Mouse (Mus musculus) T-helper 1 cell (primary cell): ENCODE data around the gene Fyn.

ENCODE experiments used
- in situ Hi-C: fragments of 300-600 bp; cut with MboI, MseI; formaldehyde crosslinking; loops from one replicate; pipeline ENCODE4 v1.15.1; 2025; ENCODE audit warnings: high pct_unique_total_duplicates

Gene Fyn

DNA sequence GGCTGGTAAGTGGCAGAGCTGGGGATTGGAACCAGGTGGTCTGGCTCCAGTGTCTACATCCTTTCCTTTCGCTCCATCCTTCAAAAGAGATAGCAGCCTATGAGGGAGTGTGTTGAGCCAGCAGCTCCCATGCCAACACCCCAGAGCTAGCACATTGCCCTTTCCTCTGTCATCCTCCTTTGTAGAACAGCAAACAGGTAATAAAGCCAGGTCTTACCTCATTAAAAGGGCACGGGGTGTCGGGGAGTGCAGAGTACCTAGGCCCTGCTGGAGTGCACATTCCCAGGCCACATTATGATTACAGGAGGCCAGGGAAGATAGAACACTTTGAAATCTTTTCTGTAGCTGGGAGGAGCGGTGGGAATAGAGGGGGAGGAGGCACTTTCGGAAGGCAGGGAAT, 8.6 kb downstream of the Fyn start:
- in situ Hi-C loops: loop anchor here (10.0 kb wide), 1 partner anchor 78 kb away; no protein-coding TSS in a partner anchor

DNA sequence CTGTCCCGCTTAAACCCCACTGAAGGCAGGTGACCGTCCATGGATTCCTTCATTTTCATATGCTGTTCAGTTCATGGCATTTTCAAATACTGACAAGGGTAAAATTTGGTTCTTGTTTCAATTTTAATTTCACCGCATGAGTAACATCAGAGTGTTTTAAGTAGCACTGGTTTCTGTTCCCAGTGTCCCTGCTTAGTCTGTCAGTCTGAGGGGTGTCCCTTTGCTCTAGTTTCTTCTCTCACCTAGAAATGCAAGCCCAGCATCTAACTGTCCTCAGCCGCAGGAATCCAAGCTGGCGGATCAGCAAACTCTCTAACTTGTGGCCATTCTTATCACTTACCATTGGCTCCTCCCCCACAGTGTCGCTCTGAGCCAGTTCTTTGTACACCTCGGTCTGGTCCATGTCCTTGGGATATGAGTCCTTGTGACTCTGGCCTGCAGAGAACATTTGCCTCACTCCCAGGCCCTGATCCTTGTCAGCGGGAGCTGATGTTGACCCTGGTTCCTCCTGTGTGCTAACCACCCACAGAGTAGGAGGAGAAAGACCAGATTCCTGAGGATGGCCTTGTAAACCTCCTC, 9.5 kb downstream of the Fyn start:
- in situ Hi-C loops: loop anchor here (10.0 kb wide), 1 partner anchor 77 kb away; no protein-coding TSS in a partner anchor

DNA sequence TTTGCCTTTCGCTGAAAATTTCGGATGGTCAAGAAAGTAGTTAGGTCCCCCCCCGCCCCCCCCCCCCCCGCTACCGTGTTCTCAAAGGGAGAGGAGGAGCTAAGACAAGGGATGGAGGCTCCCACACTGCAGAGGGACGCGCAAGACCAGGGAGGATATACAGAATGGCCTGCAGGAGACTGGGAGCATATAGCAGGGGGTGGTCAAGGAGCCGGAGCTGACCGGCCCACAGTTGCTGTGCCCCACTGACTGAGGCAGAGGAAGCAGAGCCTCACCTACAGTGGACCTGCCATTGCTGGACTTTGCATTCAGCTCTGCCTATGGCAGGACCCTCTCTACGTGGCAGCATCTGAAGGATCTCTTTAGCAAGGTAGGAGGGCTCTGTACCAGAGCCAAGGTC, 10.6 kb downstream of the Fyn start:
- in situ Hi-C loops: loop anchor here (10.0 kb wide), 1 partner anchor 76 kb away; no protein-coding TSS in a partner anchor

DNA sequence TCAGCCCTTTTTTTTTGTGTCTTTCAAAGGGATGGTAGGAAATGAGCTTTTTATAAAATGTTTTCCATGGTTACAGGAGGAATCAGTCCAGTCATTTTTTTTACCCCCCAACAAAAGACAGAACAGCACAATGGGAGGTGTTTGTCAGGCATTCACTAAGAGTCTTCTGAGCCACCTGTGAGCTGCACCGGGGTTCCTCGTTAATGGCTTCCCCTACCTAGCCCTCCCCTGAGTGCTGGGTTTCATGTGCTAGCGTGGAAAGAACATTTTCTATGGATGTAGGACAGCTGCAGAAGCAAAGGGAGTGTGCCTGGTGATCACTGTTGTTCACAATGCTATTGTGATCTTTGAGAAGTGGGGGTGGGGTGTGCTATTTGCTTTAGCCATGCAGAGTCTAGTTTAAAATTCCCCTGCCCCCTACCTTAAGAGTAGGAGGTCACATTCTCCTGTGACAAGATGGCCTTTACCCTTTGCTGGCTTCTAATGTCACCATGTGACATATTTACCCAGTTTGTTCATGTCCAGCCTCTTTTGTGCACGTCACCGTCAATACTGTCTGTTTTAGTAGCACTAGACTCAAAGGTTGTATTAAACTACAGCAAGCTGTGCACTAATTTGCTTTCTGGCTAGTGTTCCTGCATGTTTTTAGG, 11.2 kb downstream of the Fyn start:
- in situ Hi-C loops: loop anchor here (10.0 kb wide), 1 partner anchor 75 kb away; no protein-coding TSS in a partner anchor

DNA sequence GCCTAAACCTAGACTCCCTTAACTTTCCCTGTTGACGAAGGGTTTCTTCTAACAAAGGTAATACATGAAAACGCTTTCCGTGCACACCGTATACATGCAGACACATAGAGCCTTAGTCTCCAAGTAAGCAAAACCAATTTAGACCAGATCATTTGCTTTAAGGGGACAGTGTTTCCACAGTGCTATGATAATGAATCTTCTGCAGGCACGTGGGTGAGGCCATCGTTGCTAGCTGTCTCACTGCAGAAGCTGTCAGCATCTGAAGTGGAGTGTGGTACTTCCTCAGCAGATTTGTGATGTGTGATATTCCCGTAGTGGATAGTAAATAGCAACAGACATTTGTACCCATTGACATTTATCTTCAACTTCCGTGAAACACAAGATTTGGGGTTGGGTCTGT, 16.6 kb downstream of the Fyn start:
- in situ Hi-C loops: no loop called here

DNA sequence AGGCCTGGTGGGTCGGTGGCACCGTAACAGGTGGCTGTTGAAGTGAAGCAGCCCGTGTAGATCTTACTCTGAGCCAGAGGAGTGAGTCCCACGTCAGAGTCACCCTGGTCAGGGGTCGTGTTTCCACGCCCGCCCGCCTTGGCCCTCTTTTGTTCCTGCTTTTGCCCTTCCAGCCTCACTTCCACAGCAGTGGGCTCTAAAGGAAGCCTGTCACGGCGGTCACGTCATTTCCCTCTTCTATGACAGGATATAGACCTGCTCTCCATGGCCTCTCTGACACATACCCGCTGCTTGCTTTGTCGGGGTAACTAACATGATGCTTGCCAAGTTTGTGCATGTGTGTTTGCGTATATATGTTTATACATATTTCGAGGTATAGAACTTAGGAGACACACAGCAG, 17.5 kb downstream of the Fyn start:
- in situ Hi-C loops: no loop called here

DNA sequence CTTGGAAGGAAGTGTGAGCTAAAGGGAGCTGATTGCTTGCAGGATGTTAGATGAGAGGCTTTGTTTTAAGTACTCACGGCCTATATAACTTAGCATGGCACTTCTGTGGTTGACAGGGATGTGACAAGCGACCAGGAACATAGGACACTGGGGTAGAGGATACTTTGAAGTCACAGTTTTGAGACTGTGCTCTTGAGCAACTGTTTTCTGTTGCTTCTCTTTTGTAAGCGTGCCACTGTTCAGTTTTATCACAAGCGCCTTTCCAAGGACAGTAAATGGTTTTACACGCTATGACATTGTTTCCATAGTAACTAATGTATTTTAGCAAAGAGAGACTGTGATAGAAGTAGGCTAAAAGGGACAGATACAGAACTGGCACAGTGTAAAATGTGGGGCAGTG, 18.4 kb downstream of the Fyn start:
- in situ Hi-C loops: no loop called here

DNA sequence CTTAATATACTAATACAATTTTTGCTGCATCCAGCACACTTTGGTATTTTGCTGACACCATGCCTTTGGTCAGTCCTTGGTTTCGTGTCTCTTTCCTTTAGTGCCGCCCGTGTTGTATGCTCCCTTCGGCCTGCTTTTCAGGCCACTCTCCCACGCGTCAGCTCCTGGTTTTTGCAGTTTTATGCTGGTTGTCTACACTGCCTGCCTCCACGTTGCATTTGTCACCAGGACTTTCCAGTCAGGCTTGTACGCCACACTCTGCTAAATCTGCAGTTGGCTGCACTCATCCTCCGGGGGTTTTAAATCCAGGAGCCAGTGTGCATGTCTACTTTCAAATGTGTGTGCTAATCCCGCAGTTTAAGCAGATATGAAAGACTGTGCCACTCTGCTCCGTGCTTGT, 18.9 kb downstream of the Fyn start:
- in situ Hi-C loops: no loop called here

DNA sequence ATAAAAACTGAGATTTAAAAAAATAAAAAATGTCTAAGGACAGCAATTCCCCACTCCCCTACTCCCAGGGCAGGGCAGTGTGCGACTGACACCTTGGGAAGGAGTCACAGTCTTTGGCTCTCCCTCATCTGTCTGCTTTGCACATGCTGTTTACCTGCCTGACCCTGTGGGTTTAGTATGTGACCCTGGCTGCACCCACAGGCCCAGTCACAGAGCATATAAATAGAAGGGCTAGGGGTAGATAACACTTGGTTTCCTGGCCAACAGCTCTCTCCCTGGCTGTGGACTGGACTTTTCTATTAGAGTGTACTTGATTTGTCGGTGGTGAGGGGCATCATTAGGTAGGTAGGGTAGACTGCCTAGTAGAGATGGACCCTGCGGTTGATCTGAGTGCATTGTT, 19.5 kb downstream of the Fyn start:
- in situ Hi-C loops: no loop called here

DNA sequence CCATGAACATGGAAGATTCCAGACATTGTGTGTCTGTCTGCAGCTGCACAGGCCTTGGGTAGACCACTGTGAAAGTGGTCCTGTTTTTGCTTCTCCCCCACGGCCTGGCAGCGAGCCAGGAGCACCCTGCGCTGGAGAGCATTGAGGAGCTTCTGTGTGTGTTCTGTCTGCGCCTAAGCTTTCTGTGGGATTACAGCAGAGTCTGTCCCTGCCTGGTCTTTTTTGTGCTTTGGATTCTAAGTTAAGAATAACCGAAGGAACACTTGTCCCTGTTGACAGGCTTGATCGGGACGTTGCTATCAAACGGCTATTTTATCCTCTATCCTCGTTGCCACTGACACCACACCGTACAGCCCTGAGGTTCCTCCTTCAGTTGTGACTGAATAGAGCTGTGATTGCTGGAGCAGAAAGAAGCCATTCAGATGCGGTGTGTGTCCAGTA, 20.8 kb downstream of the Fyn start:
- in situ Hi-C loops: no loop called here

DNA sequence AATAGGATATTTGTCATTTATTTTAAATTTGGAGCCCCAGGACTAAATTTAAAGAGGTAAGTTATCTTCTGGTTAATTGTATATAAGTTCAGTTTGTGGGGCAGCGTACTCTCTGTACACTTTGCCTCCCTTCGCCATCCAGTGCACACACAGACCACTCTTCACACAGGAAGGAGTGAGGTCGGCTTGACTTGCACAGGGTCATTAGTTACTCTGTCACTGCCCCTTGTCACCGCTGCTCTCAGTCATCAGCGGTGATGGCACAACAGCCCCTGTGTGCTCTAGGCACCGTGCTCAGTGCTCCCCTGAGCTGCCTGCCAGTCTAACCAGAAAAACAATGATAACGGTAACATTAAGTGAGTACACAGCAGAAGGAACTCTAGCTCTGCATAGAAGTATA, 21.9 kb downstream of the Fyn start:
- in situ Hi-C loops: no loop called here

DNA sequence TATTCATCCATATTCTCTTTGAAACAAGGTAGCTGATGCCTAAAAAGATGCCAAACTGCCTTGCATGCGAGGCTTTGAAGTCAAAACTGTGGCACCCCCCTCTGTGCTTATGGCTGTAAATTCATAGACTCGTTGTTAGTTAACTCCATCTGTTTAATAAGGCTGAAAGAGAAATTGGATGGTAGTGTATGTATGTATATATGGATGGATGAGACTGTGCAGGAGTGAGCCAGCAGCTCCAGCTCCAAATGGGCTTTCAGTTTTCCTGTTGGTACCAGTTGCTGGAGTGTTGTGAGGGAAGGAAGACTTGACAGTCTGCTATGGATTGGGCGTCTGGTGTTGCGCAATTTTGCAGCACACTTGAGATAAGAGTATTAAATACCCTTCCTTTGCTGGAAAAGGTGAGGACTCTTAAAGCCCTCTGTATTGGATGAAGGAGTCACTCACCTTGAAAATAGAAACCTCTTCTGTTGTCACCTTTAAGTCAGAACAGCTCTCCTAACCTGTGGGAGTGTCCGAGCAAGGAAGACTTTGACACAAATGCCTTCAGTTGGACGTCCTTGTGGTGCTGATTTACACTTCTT, 24.3 kb downstream of the Fyn start:
- in situ Hi-C loops: no loop called here

DNA sequence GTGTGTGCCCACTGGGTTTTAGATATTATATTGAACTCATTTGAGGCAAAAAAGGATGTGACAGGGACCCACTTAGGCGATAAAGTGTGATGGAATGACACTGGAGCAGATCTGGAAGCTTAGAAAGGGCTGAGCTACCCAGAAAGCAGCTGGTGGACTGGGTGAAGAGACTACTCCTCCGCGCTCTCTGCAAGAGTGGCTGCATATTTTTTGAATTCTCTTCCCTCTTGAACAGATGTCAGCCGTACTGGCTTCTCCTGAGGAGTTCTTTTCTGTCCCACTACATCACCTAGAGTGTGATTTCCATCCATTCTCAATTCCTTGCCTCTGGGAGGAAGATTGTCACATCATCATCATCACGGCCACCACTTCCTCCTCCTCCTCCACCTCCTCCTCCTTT, 26.9 kb downstream of the Fyn start:
- in situ Hi-C loops: no loop called here

DNA sequence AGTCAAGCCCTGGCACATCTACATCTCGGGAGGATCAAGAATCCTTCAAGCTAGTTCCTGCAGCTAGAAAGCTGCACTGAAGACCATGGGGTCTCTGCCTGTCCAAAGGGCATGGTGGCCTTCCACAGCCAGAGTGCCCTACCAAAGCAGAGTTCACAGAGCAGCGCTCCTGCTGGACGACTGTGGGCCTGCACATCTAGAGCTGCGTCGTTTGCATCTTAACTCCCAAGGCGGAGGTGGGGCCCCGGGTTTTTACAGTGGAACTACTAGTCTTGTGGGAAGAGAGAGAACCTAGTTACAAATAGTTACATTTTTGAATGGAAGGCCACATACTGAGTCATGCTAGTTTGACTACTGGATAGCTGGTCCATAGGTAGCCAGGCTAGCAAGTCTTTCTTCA, 30.3 kb downstream of the Fyn start:
- in situ Hi-C loops: no loop called here

DNA sequence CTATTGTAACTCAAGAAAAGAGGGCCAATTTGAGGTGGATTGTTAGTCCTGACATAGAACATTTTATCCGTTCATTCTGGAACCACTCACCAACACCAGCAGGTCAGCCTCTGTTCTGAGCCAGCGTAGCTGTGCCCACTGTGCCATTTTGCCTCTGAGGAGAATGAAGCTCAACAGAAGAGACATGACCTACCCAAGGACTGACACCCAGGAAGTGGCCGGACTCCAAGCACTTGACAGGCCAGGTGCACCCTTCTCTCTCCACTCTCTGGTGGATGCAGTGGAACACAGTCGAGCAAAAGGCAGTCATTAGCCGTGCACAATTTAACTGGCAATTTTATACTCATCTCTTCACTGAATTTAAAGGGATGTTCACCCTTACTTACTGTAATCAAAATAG, 31.5 kb downstream of the Fyn start:
- in situ Hi-C loops: no loop called here

DNA sequence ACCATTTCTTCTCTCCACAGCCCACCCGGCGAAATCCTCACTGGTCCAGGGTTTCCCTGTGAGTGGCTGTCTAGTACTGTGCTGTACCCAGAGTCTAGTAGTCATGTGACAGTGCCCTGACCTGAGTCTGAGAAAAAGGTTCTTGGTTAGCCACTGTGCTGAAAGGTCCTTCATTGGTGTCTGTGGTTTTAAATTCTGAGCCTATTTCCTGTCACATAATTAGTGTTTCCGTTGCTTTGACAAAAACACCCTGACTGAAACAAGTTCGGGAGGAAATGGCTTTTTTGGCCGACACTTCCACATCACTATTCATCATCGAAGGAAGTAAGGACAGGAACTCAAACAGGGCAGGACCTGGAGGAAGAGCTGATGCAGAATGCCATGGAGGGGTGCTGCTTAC, 33.8 kb downstream of the Fyn start:
- in situ Hi-C loops: no loop called here

DNA sequence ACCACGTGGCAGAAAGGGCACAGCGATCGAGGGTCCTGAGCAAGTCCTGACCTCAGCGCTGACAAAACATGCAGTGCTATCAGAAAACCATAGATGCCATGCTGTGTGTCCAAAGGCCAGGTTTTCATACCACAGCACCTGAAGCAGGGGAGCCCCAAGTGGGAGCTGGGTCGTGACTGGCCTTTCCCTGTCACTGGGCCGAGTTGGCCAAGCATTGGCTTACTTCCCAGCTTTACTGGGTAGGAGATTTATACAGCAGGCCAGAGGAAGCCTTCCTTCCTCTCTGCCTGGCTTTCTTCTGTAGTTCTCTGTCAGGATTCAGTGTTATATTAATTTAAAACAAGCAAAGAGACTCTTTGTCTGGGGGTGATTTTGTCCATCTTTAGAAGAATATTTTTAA, 35.1 kb downstream of the Fyn start:
- in situ Hi-C loops: no loop called here

DNA sequence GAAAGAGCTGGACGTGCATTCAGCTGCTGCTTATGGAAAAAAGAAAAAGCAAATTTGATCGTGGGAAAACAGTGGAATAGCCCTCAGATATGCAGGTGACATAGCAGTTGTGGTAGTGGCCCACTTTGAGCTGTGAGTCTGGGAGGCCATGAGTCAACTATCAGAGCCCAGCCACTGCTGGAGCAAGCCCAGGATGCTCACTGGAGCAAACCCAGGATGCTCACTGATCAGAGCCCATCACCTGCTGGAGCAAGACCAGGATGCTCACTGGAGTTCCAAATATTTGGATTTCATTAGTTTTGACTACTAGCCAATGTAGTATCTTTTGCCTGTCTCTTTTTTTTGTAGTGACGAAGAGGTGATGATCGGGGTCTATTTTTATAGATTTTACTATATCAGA, 35.5 kb downstream of the Fyn start:
- in situ Hi-C loops: no loop called here

DNA sequence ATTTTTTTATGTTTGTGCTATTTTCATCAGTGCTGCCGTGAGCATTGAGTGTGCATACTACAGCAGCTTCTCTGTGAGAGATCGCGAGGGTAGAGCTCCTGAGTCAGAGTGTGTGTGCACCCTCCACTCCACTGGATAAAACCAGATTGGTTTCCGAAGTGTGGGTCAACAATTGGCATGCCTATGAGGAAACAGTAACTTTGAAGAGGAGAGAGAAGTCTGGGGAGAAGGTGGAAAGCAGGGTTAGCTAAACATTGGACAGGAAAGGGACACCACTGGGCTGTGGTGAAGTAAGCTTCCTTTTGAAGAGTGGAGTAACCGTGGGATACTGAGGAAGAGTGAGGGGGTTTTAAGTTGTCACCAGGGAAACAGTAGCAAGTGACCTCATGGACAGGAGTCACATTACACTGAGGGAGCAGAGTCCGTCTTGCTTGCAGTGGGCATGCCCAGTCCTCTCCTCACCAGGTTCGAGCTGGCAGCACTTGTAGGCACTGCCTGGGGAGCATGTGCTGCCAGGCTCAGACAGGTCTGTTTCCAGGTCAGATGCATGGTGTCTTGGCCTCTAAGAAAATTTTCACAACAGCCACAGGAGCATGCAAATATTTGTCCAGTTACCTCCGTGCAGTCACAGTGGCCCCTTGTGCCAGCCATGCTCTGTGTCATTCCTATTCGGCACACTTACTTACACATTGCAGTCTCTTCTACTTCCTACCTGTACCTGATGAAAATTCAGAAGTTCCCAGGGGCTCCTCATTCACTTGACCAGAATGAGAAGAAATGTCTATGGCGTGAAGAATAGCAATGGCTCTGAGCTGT, 37.5 kb downstream of the Fyn start:
- in situ Hi-C loops: no loop called here

DNA sequence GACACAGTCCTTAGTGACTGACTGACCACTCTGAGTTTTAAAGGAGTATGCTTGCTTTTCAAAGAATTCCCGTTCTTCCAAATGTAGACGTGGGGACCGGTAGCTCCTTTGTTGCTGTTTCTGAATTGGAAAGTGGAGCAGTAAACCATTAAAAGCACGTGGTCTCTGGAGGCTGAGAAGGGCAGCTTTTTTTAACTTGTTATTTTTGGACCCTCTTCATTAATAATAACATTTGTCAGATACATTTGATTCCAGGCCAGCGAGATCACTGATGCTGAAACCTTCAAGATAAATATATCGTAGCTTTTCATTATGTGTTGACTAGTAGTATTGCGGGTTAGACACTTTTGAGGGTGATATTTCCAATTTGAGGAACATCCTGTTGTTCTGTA, 38.1 kb downstream of the Fyn start:
- in situ Hi-C loops: no loop called here

DNA sequence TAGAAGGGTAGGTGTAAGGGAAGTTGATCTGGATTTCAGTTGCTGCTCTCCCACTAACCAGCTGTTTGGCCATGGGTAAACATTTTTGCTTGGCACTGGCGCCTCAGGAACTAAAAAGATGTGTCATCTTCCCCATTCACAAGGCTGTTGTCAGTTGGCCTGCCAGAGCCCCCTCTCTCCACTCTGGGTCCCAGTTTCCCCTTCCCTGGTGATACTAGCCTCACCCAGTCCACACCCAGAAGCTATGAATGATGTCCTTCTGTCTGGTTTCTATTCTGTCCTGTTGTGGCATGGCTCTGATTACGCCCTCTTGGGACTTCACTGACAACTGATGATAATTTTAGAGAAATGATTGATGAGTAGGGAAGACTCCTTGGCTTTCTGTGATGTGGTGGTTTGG, 38.9 kb downstream of the Fyn start:
- in situ Hi-C loops: no loop called here

DNA sequence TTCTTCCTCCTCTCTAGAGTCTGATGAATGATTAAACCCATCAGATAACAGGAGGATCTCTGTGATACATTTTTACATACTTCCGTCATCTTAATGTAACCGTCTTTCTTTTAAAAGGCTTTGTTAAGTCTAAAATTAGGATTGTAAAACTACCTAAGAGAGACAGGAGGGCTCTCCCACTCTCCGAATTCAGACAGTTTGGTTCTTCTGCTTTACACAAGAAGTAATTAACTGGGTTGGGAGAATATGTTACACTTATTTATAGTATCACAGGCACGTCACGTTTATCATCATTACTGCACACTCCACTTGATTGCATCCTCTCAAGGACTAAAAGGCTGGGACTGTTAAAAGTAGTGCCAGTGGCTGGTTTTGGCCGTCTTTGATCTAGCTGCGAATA, 40.9 kb downstream of the Fyn start:
- in situ Hi-C loops: no loop called here
